Comparison of ENCODE assay signal across 13 mouse cellular contexts in the genomic region with DNA sequence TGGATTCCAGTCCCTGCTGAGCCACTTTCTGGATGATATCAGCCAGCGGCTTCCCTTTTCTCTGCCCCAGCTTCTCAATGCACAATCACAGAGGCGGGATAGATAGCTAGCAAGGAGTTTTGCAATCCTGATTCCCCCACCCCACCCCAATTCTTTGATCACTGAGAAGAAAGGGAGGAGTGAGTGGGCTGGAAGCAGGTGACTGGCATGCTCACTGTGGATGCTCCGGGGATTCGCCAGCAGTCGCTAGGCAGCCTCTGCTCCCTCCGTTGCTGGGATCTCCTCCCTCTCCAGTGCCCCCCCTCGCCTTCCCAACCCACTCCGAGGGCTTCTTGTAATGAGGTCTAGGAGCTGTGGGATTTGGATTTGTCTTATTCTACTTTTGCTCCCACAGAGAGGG. TPM values are rescaled to one million over a fixed set of nuclear protein-coding genes. Genes with fewer than 3 reads are reported as not detected.
A peak's percentile ranks its signal among the peaks of the same experiment; 100 is the strongest.
DNase-seq lines count a peak whose midpoint lies in the region; ATAC-seq and TF ChIP-seq lines count a peak whose summit lies in the region.
"Had no signal": no experiment of that assay in that cellular context is flagged by ENCODE, and none has a peak within 500 bp of the region (broad histone marks: within the 10 kb centered on the region; RNA-seq: fewer than 3 reads in every experiment).

No protein-coding gene starts in this region.

- H3K27ac ChIP-seq in embryonic facial prominence, embryonic 12.5 days: peak overlapping the region; percentile 84; the same call in 1 of the 2 replicates
- H3K27ac ChIP-seq in hindbrain, postnatal 0 days: no peak overlapping the region
- peak overlapping the region; percentile 35; the same call in 1 of the 2 replicates for H3K27ac ChIP-seq in olfactory bulb, adult 2 months (ENCODE audit: insufficient read depth, low read depth, low read length)
- H3K27ac ChIP-seq: gastrocnemius, adult 2 months; liver, embryonic 15.5 days had no signal

- no peaks in the 10 kb centered on the region for H3K27me3 ChIP-seq in embryonic facial prominence, embryonic 12.5 days
- no peaks in the 10 kb centered on the region for H3K27me3 ChIP-seq in hindbrain, postnatal 0 days (ENCODE audit: insufficient read depth, low read length)

- 37% methylated on average over 8 of the region's 8 CpGs for WGBS in embryonic facial prominence, embryonic 12.5 days
- WGBS in hindbrain, postnatal 0 days: 18% methylated on average over 8 of the region's 8 CpGs
- WGBS in olfactory bulb, adult 2 months: 12% methylated on average over 8 of the region's 8 CpGs

- no peak for DNase-seq in frontal cortex, postnatal 25 days (ENCODE audit: low spot score in 2 of 2)
- DNase-seq in hindbrain, postnatal 0 days (ENCODE audit: low spot score): peak; percentile 45
- no peak for DNase-seq in kidney, postnatal 14 days
- DNase-seq: gastrocnemius, adult 2 months; heart, postnatal 4 days; layer of hippocampus, adult 9-11 months had no signal

- peak; percentile 70; the same call in 1 of the 2 replicates for ATAC-seq in frontal cortex, adult (ENCODE audit: low TSS enrichment)
- no peak for ATAC-seq in embryonic facial prominence, embryonic 12.5 days (ENCODE audit: insufficient number of reproducible peaks, insufficient read depth, low FRiP score, low TSS enrichment)
- ATAC-seq in hindbrain, postnatal 0 days: peak; percentile 80
- no peak for ATAC-seq in megakaryocyte, adult 5-6 weeks (ENCODE audit: poor library complexity, severe bottlenecking)
- no peak for ATAC-seq in megakaryocyte progenitor cell, adult 5-6 weeks (replicated peaks; ENCODE audit: poor library complexity)

- TF ChIP-seq CTCF in hindbrain, postnatal 0 days (IDR thresholded peaks at IDR 0.05; ENCODE audit: low read depth): no peak
- no peak for TF ChIP-seq CTCF in olfactory bulb, adult 2 months (IDR thresholded peaks at IDR 0.05; ENCODE audit: insufficient read depth, low read depth, low read length)

- no peak overlapping the region for H3K4me3 ChIP-seq in embryonic facial prominence, embryonic 12.5 days
- H3K4me3 ChIP-seq in hindbrain, postnatal 0 days (ENCODE audit: low read length): no peak overlapping the region
- H3K4me3 ChIP-seq in olfactory bulb, adult 2 months (ENCODE audit: insufficient read depth, low read depth, low read length): no peak overlapping the region
- H3K4me3 ChIP-seq: gastrocnemius, adult 2 months; liver, embryonic 15.5 days had no signal

- no peaks in the 10 kb centered on the region for H3K9me3 ChIP-seq in embryonic facial prominence, embryonic 12.5 days
- H3K9me3 ChIP-seq in hindbrain, postnatal 0 days (ENCODE audit: low read length): no peaks in the 10 kb centered on the region
- H3K9me3 ChIP-seq: liver, embryonic 15.5 days had no signal

- no peak for TF ChIP-seq POLR2A in olfactory bulb, adult 2 months (IDR thresholded peaks at IDR 0.05; ENCODE audit: insufficient read depth, low read depth, low read length)

- no peak overlapping the region for H3K4me2 ChIP-seq in embryonic facial prominence, embryonic 12.5 days (replicated peaks)
- H3K4me2 ChIP-seq in hindbrain, postnatal 0 days (ENCODE audit: low read depth, low read length): peak overlapping the region; percentile 31; the same call in 1 of the 2 replicates
- H3K4me2 ChIP-seq: liver, embryonic 15.5 days had no signal

- H3K9ac ChIP-seq in embryonic facial prominence, embryonic 12.5 days: no peak overlapping the region
- H3K9ac ChIP-seq in hindbrain, postnatal 0 days (replicated peaks; ENCODE audit: low read length): peak overlapping the region; percentile 30; the same call in 1 of the 2 replicates
- H3K9ac ChIP-seq: liver, embryonic 15.5 days had no signal

- H3K36me3 ChIP-seq in embryonic facial prominence, embryonic 12.5 days: no peaks in the 10 kb centered on the region
- H3K36me3 ChIP-seq in hindbrain, postnatal 0 days (ENCODE audit: insufficient read depth, low read length): no peaks in the 10 kb centered on the region
- H3K36me3 ChIP-seq: liver, embryonic 15.5 days had no signal

- H3K4me1 ChIP-seq in embryonic facial prominence, embryonic 12.5 days: peaks cover 20% of the 10 kb centered on the region
- peaks cover 4% of the 10 kb centered on the region; the same call in 1 of the 2 replicates for H3K4me1 ChIP-seq in hindbrain, postnatal 0 days (ENCODE audit: insufficient read depth, low read length)
- peaks cover 20% of the 10 kb centered on the region for H3K4me1 ChIP-seq in olfactory bulb, adult 2 months (ENCODE audit: control insufficient read depth, insufficient read depth, low read length)
- H3K4me1 ChIP-seq: liver, embryonic 15.5 days had no signal

RNA-seq across cellular contexts. Expression of a gene that starts 12.5 kb away (rescaled TPM):
- 3.6 TPM in 2 replicates for polyA plus RNA-seq in embryonic facial prominence, embryonic 12.5 days (2016; fragmentation: Nextera tagmentation; extraction: Ambion mirVana)
- 228 and 259 TPM in 2 replicates for total RNA-seq in hindbrain, postnatal 0 days (2014; rRNA removed)
- 10.7 and 11.2 TPM in 2 replicates for polyA plus RNA-seq in hindbrain, postnatal 0 days (2015; fragmentation: Nextera tagmentation; extraction: Ambion mirVana)
- polyA plus RNA-seq in olfactory bulb, adult 2 months (2012; ENCODE audit: insufficient read depth, insufficient read length, low replicate concordance, missing spikeins): 51.4 and 207 TPM in 2 replicates
- total RNA-seq in megakaryocyte, adult 5-6 weeks (2015): 0.71 and 0.98 TPM in 2 replicates
- 0.48 and 0.69 TPM in 2 replicates for total RNA-seq in megakaryocyte, adult 5-6 weeks (2017)
- total RNA-seq in megakaryocyte progenitor cell, adult 5-6 weeks (2015): 0.05 and 0.39 TPM in 2 replicates
- total RNA-seq in megakaryocyte progenitor cell, adult 5-6 weeks (2017): 0.24 and 2.6 TPM in 2 replicates
- total RNA-seq: megakaryocyte-erythroid progenitor cell, adult 5-6 weeks had no signal

Comparison
In these comparisons a context has a peak if more than half of its experiments do, and no peak if none do; other contexts are left out.
1. ATAC-seq: peak in frontal cortex, adult (single experiment) and hindbrain, postnatal 0 days (single experiment); none in embryonic facial prominence, embryonic 12.5 days (single experiment), megakaryocyte, adult 5-6 weeks (single experiment) and megakaryocyte progenitor cell, adult 5-6 weeks (single experiment).
2. RNA of a gene that starts 12.5 kb away (total RNA-seq): 228 to 259 TPM in hindbrain, postnatal 0 days; 0.05 to 2.6 TPM in megakaryocyte progenitor cell, adult 5-6 weeks and 0.48 to 0.98 TPM in megakaryocyte, adult 5-6 weeks; every median in the first group is over 10 times any median in the second.